Mouse (Mus musculus) hindbrain, embryonic 11.5 days (tissue): ENCODE results near the gene Wwox. TPM values are rescaled to one million over a fixed set of nuclear protein-coding genes. Genes with fewer than 3 reads are reported as not detected.

Source experiments
- ATAC-seq: fragments of 200-750 bp; cut with Nextera tagmentation; 2 replicates; pipeline ENCODE4 v1.8.0; 2017; ENCODE audit warnings: mild to moderate bottlenecking, moderate TSS enrichment, moderate library complexity; ENCODE audit not compliant: low FRiP score
- DNase-seq: peaks from one replicate; pipeline ENCODE4 v3.0.0-alpha.2; 2015; ENCODE audit warnings: low spot score
- H3K27ac ChIP-seq: fragments of 300-500 bp; sonication (generic); 2 replicates; pipeline ENCODE4 v1.5.1; 2014; ENCODE audit warnings: mild to moderate bottlenecking, low read depth, low read length
- H3K27me3 ChIP-seq: fragments of 300-500 bp; sonication (generic); 2 replicates; pipeline ENCODE4 v1.6.1; 2014; ENCODE audit warnings: mild to moderate bottlenecking, low read length, moderate library complexity, mixed read lengths; ENCODE audit not compliant: control insufficient read depth, insufficient read depth
- H3K36me3 ChIP-seq: fragments of 300-500 bp; sonication (generic); 2 replicates; pipeline ENCODE4 v1.6.1; 2014; ENCODE audit warnings: mild to moderate bottlenecking, low read length, moderate library complexity, mixed read lengths; ENCODE audit not compliant: control insufficient read depth, insufficient read depth
- H3K4me1 ChIP-seq: fragments of 300-500 bp; sonication (generic); replicated peaks from 2 replicates; pipeline ENCODE4 v1.6.1; 2014; ENCODE audit warnings: low read length, mixed read lengths; ENCODE audit not compliant: control insufficient read depth, insufficient read depth
- H3K4me2 ChIP-seq: fragments of 300-500 bp; sonication (generic); replicated peaks from 2 replicates; pipeline ENCODE4 v1.6.1; 2014; ENCODE audit warnings: mild to moderate bottlenecking, low read depth, low read length
- H3K4me3 ChIP-seq: fragments of 300-500 bp; sonication (generic); 2 replicates; pipeline ENCODE4 v1.5.1; 2014; ENCODE audit warnings: low read depth, low read length
- H3K9ac ChIP-seq: fragments of 300-500 bp; sonication (generic); 2 replicates; pipeline ENCODE4 v1.6.1; 2014; ENCODE audit warnings: low read depth, low read length
- H3K9me3 ChIP-seq: fragments of 300-500 bp; sonication (generic); 2 replicates; pipeline ENCODE4 v1.6.1; 2016; ENCODE audit warnings: low read length; ENCODE audit not compliant: control insufficient read depth
- WGBS: fragments of 180-500 bp; shearing (Covaris S2); extraction: QIAGEN DNeasy Blood & Tissue Kit; methylation state at CpG from one replicate; pipeline ENCODE4 v1.1.7; 2014; 5-methylcytosine and 5-hydroxymethylcytosine counted together
- polyA plus RNA-seq: library from polyadenylated mRNA; unstranded; fragments of >200 nt; fragmentation: Nextera tagmentation; extraction: Ambion mirVana; gene quantifications from 2 replicates; pipeline ENCODE4 v1.2.1, GENCODE M21; 2014

Gene Wwox
- polyA plus RNA-seq, 1 experiment from 2014 or later = 14.1 TPM

DNA sequence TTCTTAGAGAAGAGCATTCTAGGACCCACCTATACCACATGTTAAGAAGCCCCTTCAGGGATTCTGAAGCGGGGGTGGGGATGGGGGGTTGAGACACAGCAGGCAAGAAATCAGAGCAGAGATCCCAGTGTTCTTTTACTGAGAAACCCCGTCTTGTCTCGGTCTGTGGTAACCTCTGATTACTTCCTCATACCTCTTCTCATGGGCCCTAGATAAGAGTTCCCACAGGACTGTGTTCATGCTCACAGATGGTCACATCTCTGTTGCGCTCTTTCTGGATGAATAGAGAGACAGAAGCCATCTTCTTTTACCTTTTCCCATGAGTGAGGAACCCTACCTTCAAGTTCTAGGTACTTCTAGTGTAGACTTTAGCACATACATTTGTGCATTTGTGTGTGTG, 488.5 kb downstream of the Wwox start:
- H3K9ac ChIP-seq = no peak overlapping the region

GRCm38 (mm10) chr8:114929597-114929996, 490.1 kb downstream of the Wwox start:
- ATAC-seq (no peak), DNase-seq (no peak)
- no peak overlapping the region for H3K4me2 ChIP-seq
- WGBS = 94% methylated on average over 4 of the region's 4 CpGs
- 0 out of 2 replicates have a peak, but pooled peaks cover 2% of the 10 kb centered on the region for H3K4me1 ChIP-seq
- no peak overlapping the region for H3K4me3 ChIP-seq
- no peaks in the 10 kb centered on the region for H3K27me3 ChIP-seq
- no peak overlapping the region for H3K27ac ChIP-seq
- no peak overlapping the region for H3K9ac ChIP-seq
- no peaks in the 10 kb centered on the region for H3K9me3 ChIP-seq
- H3K36me3 ChIP-seq = no peaks in the 10 kb centered on the region

More for the DNA sequence above, 488.5 kb downstream of the Wwox start:
- Histone ChIP-seq H3K4me2 (no peak overlapping the region), H3K4me3 (no peak overlapping the region), H3K9me3 (no peaks in the 10 kb centered on the region), H3K4me1 (0 out of 2 replicates have a peak, but pooled peaks cover 2% of the 10 kb centered on the region), H3K27ac (no peak overlapping the region), H3K36me3 (no peaks in the 10 kb centered on the region), H3K27me3 (no peaks in the 10 kb centered on the region)
- no peak for DNase-seq
- ATAC-seq = no peak
- WGBS = 86% methylated on average over 4 of the region's 4 CpGs

DNA sequence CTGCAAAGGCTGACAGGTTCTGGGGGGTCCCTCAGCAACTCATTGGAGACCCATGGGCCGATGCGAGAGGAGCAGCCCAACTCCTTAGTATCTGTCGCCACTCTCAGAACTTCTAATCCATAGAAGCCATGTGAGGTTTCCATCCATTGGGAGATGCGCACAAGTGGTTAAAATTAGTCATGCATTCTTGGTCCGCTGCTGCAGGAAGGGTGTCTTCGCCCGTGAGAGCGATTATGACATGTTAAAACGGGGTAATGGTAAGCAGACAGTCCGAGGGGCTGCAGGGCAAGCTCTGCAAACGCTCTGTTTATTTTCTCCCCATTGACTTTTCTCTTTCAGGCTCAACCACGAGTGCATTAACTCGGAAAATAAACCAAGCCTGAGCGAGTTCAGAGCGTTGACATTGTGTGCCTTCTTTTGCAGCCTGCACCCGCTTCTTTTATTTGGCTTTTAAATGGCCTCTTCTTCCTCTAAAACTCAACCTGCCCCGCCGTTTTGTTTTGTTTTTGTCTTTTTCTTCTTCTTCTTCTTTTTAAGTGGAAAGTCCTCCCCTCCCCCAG, 492.7 kb downstream of the Wwox start:
- WGBS = 17% methylated on average over 18 of the region's 18 CpGs
- no peak for ATAC-seq
- H3K4me2 ChIP-seq = peak overlapping the region; percentile 18; the same call in 1 of the 2 replicates

DNA sequence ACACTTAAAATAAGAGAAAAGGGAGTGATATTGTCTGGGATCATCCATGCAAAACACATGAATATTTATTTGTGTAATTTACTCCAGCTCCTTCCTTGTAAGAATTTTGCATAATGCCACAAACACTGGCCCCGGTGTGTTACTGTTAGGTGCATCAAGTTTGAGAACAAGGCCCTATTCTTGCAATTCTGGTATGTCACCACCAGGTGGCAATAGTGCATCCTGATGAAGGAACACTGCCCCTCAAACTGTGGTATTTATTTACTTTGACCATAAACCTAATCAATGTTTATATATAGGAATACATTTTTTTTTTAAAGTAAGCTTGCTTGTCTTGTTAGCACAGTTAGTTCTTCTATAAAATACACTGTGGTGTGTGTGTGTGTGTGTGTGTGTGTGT, 493.8 kb downstream of the Wwox start:
- no peaks in the 10 kb centered on the region for H3K36me3 ChIP-seq
- H3K4me2 ChIP-seq = no peak overlapping the region
- no peak overlapping the region for H3K4me3 ChIP-seq
- no peak overlapping the region for H3K9ac ChIP-seq
- no peaks in the 10 kb centered on the region for H3K27me3 ChIP-seq
- DNase-seq (peak; percentile 51), ATAC-seq (0 out of 2 replicates have a peak, but pooled peaks have one; percentile 3)
- H3K4me1 ChIP-seq = 0 out of 2 replicates have a peak, but pooled peaks cover 2% of the 10 kb centered on the region
- 83% methylated on average over 1 of the region's 1 CpGs for WGBS
- H3K9me3 ChIP-seq = no peaks in the 10 kb centered on the region
- no peak overlapping the region for H3K27ac ChIP-seq

More for the DNA sequence above, 492.7 kb downstream of the Wwox start:
- Histone ChIP-seq H3K27me3 (no peaks in the 10 kb centered on the region), H3K9me3 (no peaks in the 10 kb centered on the region), H3K27ac (no peak overlapping the region; the same call in 1 of the 2 replicates), H3K4me3 (no peak overlapping the region), H3K9ac (no peak overlapping the region), H3K4me1 (0 out of 2 replicates have a peak, but pooled peaks cover 2% of the 10 kb centered on the region), H3K36me3 (no peaks in the 10 kb centered on the region)
- DNase-seq = peak; percentile 25

GRCm38 (mm10) chr8:114936887-114937286, 497.4 kb downstream of the Wwox start:
- no peaks in the 10 kb centered on the region for H3K27me3 ChIP-seq
- DNase-seq (peak; percentile 26), ATAC-seq (no peak)
- no peaks in the 10 kb centered on the region for H3K36me3 ChIP-seq
- H3K4me2 ChIP-seq = no peak overlapping the region
- H3K4me3 ChIP-seq = no peak overlapping the region
- no peak overlapping the region for H3K9ac ChIP-seq
- 23% methylated on average over 10 of the region's 10 CpGs for WGBS
- no peaks in the 10 kb centered on the region for H3K9me3 ChIP-seq
- 0 out of 2 replicates have a peak, but pooled peaks cover 2% of the 10 kb centered on the region for H3K4me1 ChIP-seq
- H3K27ac ChIP-seq = no peak overlapping the region

- WGBS = 91% methylated on average over 8 of the region's 8 CpGs
- Histone ChIP-seq H3K36me3 (no peaks in the 10 kb centered on the region), H3K27me3 (no peaks in the 10 kb centered on the region), H3K9me3 (no peaks in the 10 kb centered on the region), H3K9ac (no peak overlapping the region), H3K27ac (no peak overlapping the region), H3K4me1 (no peaks in the 10 kb centered on the region), H3K4me2 (no peak overlapping the region), H3K4me3 (no peak overlapping the region)
- DNase-seq (no peak), ATAC-seq (no peak)
Measured at GRCm38 (mm10) chr8:114939338-114939737, 499.9 kb downstream of the Wwox start.

- no peak overlapping the region for H3K4me3 ChIP-seq
- no peak overlapping the region for H3K9ac ChIP-seq
- H3K9me3 ChIP-seq = no peaks in the 10 kb centered on the region
- H3K27ac ChIP-seq = no peak overlapping the region
- DNase-seq (no peak), ATAC-seq (no peak)
- 95% methylated on average over 5 of the region's 5 CpGs for WGBS
- H3K36me3 ChIP-seq = no peaks in the 10 kb centered on the region
- H3K4me1 ChIP-seq = no peaks in the 10 kb centered on the region
- H3K27me3 ChIP-seq = no peaks in the 10 kb centered on the region
- no peak overlapping the region for H3K4me2 ChIP-seq
Measured at GRCm38 (mm10) chr8:114941096-114941495, 501.6 kb downstream of the Wwox start.

- DNase-seq = no peak
- ATAC-seq = no peak
- Histone ChIP-seq H3K27ac (no peak overlapping the region), H3K9ac (no peak overlapping the region), H3K9me3 (no peaks in the 10 kb centered on the region), H3K4me3 (no peak overlapping the region), H3K4me1 (no peaks in the 10 kb centered on the region), H3K36me3 (no peaks in the 10 kb centered on the region), H3K27me3 (no peaks in the 10 kb centered on the region), H3K4me2 (no peak overlapping the region)
- 88% methylated on average over 9 of the region's 9 CpGs for WGBS
Measured at GRCm38 (mm10) chr8:114941644-114942043, 502.2 kb downstream of the Wwox start.

GRCm38 (mm10) chr8:114947921-114948320, 508.5 kb downstream of the Wwox start:
- Histone ChIP-seq H3K4me2 (no peak overlapping the region), H3K9me3 (no peaks in the 10 kb centered on the region), H3K4me3 (no peak overlapping the region), H3K9ac (no peak overlapping the region), H3K4me1 (no peaks in the 10 kb centered on the region), H3K27ac (no peak overlapping the region), H3K27me3 (no peaks in the 10 kb centered on the region), H3K36me3 (no peaks in the 10 kb centered on the region)
- ATAC-seq (no peak), DNase-seq (no peak)
- WGBS = 81% methylated on average over 6 of the region's 6 CpGs
